Mouse (Mus musculus): ENCODE data around the gene Hist1h2ab. TPM values are rescaled to one million over a fixed set of nuclear protein-coding genes. Genes with fewer than 3 reads are reported as not detected.
"Not testable (repeated sequence)": the region's sequence is repeated elsewhere in the genome, so short reads cannot be mapped to it uniquely, and the experiment has no call there.

Hist1h2ab gene
- polyA plus RNA-seq, 1 experiment from 2014 or later: 20.4 TPM

DNA sequence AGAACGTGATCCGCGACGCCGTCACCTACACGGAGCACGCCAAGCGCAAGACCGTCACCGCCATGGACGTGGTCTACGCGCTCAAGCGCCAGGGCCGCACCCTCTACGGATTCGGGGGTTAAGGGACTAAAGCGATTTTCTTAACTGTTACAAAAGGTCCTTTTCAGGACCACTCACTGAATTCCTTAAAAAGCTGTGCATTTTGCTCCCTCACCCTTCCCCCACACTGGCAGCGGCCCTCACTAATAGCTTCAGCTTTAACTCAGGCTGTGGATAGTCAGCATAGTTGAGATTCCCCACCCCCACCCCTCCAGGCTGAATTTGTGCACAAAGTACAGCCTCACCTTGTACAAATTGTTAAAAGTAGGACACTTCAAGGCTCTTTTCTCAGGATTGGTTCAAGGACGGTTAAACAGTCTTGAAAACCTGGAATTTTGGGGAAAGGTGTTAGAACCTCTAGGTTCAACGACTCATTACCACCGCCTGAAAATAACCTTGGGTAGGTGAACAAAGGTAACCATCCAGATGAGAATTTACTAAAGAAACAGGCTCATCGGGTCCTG, 6.4 kb downstream of the Hist1h2ab start:
- 0 out of 2 replicates have a peak, but pooled peaks have one; percentile 0 for ATAC-seq (replicated peaks; ENCODE audit: insufficient number of reproducible peaks, insufficient read depth, low FRiP score, low read depth)
- peaks cover 23% of the 10 kb centered on the region for H3K4me1 ChIP-seq (replicated peaks)

GRCm38 (mm10) chr13:23757921-23758320, 7.0 kb downstream of the Hist1h2ab start:
- H3K9me3 ChIP-seq (replicated peaks): no peaks in the 10 kb centered on the region
- no peak for ATAC-seq (replicated peaks; ENCODE audit: insufficient number of reproducible peaks, insufficient read depth, low FRiP score, low read depth)
- 53% methylated on average over 3 of the region's 3 CpGs for WGBS
- H3K27ac ChIP-seq: no peak overlapping the region
- no peak overlapping the region for H3K4me3 ChIP-seq
- peak overlapping the region; percentile 73; the same call in 1 of the 2 replicates for H3K4me2 ChIP-seq
- no peaks in the 10 kb centered on the region for H3K36me3 ChIP-seq
- H3K27me3 ChIP-seq: no peaks in the 10 kb centered on the region
- H3K9ac ChIP-seq: no peak overlapping the region
- peaks cover 22% of the 10 kb centered on the region for H3K4me1 ChIP-seq (replicated peaks)

More for the DNA sequence above, 6.4 kb downstream of the Hist1h2ab start:
- Histone ChIP-seq H3K27ac (peak overlapping the region; percentile 86), H3K4me3 (peak overlapping the region; percentile 48), H3K27me3 (no peaks in the 10 kb centered on the region), H3K4me2 (peak overlapping the region; percentile 73), H3K9me3 (replicated peaks) (no peaks in the 10 kb centered on the region), H3K9ac (peak overlapping the region; percentile 60), H3K36me3 (no peaks in the 10 kb centered on the region)
- WGBS: 4% methylated on average over 18 of the region's 23 CpGs

GRCm38 (mm10) chr13:23759251-23759771, 8.4 kb downstream of the Hist1h2ab start:
- no peak overlapping the region for H3K4me2 ChIP-seq
- no peak overlapping the region for H3K27ac ChIP-seq

DNA sequence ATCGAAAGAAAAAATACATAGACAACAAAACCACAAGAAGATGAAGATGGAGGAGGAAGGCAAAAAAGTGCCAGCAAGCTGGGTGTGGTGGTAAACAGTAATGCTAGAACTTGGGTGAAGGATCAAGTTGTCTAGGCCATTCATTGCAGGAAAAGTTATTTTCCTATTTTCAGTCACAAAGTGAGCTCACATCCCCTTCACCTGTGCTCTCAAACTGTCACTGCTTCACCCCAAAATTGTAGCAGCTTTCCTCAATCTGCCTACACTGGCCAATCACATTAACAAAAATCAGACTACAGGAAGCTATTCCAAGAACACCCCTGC, 9.0 kb downstream of the Hist1h2ab start:
- no peaks in the 10 kb centered on the region for H3K27me3 ChIP-seq
- no peak for ATAC-seq (replicated peaks; ENCODE audit: insufficient number of reproducible peaks, insufficient read depth, low FRiP score, low read depth)
- peaks cover 34% of the 10 kb centered on the region for H3K4me1 ChIP-seq (replicated peaks)
- H3K4me2 ChIP-seq: peak overlapping the region; percentile 92
- peak overlapping the region; percentile 68; the same call in 1 of the 2 replicates for H3K4me3 ChIP-seq
- 61% methylated on average over 1 of the region's 1 CpGs for WGBS
- no peaks in the 10 kb centered on the region for H3K9me3 ChIP-seq (replicated peaks)
- no peak overlapping the region for H3K9ac ChIP-seq
- peak overlapping the region; percentile 95 for H3K27ac ChIP-seq
- no peaks in the 10 kb centered on the region for H3K36me3 ChIP-seq

More at GRCm38 (mm10) chr13:23759251-23759771, 8.4 kb downstream of the Hist1h2ab start:
- Histone ChIP-seq H3K9me3 (replicated peaks) (no peaks in the 10 kb centered on the region), H3K36me3 (no peaks in the 10 kb centered on the region), H3K4me3 (no peak overlapping the region), H3K9ac (no peak overlapping the region), H3K4me1 (replicated peaks) (peaks cover 32% of the 10 kb centered on the region), H3K27me3 (no peaks in the 10 kb centered on the region)
- 83% methylated on average over 3 of the region's 3 CpGs for WGBS
- ATAC-seq (replicated peaks; ENCODE audit: insufficient number of reproducible peaks, insufficient read depth, low FRiP score, low read depth): no peak

- ATAC-seq (replicated peaks; ENCODE audit: insufficient number of reproducible peaks, insufficient read depth, low FRiP score, low read depth): no peak
- peak overlapping the region; percentile 92 for H3K4me2 ChIP-seq
- H3K9me3 ChIP-seq (replicated peaks): no peaks in the 10 kb centered on the region
- H3K36me3 ChIP-seq: no peaks in the 10 kb centered on the region
- no peaks in the 10 kb centered on the region for H3K27me3 ChIP-seq
- 2% methylated on average over 23 of the region's 27 CpGs for WGBS
- H3K9ac ChIP-seq: peak overlapping the region; percentile 53
- H3K4me1 ChIP-seq (replicated peaks): peaks cover 34% of the 10 kb centered on the region
- H3K27ac ChIP-seq: peak overlapping the region; percentile 95
- peak overlapping the region; percentile 68 for H3K4me3 ChIP-seq
These were observed 9.5 kb downstream of the Hist1h2ab start for GRCm38 (mm10) chr13:23760240-23760971.

DNA sequence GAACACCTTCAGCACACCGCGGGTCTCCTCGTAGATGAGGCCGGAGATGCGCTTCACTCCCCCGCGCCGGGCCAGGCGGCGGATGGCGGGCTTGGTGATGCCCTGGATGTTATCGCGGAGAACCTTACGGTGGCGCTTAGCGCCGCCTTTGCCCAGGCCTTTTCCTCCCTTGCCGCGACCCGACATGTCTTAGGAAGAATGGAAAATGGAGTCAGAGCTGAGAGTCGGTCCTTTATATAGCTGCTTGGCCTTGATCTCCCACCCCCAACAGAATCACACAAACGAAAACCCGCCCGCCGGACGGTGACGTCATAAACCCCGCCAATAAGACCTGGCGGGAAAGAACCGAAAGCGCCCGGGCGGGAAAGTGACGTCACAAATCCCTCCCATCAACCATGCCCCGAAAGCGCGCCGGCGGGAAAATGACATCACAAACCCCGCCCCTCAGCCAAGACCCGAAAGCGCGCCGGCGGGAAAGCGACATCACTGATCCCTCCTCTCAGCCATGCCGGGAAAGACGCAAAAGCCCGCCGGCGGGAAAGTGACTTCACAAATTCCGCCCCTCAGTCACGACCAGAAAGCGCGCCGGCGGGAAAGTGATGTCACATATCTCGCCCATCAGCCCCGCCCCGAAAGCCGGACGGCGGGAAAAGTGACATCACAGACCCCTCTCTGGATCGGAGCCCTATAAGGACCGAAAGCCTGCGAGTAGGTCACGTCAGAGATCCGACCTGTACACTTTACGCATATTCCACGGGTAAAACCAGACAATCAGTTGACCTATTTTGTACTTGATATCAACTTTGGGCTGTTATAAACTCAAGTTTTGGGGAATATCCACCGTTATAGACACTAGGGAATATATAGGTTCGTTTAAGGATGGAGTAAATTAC, 10.3 kb downstream of the Hist1h2ab start, which contains the start of gene Hist1h4a:
Hist1h4a (minus strand) TSS at position 259 of the 893 bp plus-strand sequence.
- Histone ChIP-seq H3K27me3 (no peaks in the 10 kb centered on the region), H3K9me3 (replicated peaks) (no peaks in the 10 kb centered on the region), H3K9ac (peak within 1 kb of the TSS; percentile 53), H3K4me1 (replicated peaks) (peaks cover 34% of the 10 kb centered on the region), H3K4me2 (peak within 1 kb of the TSS; percentile 92), H3K36me3 (no peaks in the 10 kb centered on the region), H3K27ac (peak within 1 kb of the TSS; percentile 95), H3K4me3 (peak within 1 kb of the TSS; percentile 68)
- ATAC-seq (replicated peaks; ENCODE audit: insufficient number of reproducible peaks, insufficient read depth, low FRiP score, low read depth): peak; percentile 79
- WGBS: under 1% methylated on average over 63 of the region's 72 CpGs

DNA sequence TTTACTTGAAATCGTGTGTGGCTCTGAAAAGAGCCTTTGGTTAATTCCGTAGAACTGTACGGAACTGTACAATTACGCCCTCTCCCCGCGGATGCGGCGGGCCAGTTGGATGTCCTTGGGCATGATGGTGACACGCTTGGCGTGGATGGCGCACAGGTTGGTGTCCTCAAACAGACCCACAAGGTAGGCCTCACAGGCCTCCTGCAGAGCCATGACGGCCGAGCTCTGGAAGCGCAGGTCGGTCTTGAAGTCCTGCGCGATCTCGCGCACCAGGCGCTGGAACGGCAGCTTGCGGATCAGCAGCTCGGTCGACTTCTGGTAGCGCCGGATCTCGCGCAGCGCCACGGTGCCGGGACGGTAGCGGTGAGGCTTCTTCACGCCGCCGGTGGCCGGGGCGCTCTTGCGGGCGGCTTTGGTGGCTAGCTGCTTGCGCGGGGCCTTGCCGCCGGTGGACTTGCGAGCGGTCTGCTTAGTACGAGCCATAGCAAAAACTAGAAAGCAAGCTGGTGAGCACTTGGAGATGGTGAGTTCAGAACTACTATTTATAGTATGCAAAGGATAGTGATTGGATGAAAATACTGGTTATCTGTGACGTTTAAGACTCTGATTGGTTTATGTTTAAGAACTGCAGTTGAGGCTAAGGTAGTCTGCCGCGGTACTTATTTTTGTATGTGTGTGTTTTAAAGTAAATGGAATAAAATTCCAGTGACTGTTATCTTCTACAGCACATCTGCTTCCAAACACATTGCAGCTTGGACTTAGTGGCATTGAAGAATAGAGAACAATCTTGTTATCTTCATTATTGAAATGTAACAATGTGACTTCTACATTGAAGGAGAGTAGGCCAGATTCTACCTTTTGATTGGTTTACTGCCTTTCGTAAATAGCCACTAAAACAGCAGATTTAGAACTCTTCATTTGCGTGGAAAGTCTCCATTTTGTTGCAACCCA, 11.2 kb downstream of the Hist1h2ab start, which contains the start of gene Hist1h3a:
Hist1h3a (minus strand) TSS at position 516 of the 951 bp plus-strand sequence.
- Histone ChIP-seq H3K27ac (peak within 1 kb of the TSS; percentile 95), H3K4me3 (peak within 1 kb of the TSS; percentile 68), H3K9ac (peak within 1 kb of the TSS; percentile 75), H3K4me2 (peak within 1 kb of the TSS; percentile 92), H3K4me1 (replicated peaks) (peaks cover 34% of the 10 kb centered on the region)
- H3K9me3 ChIP-seq (replicated peaks); H3K27me3 ChIP-seq; H3K36me3 ChIP-seq: not testable (repeated sequence)
- peak; percentile 51 for ATAC-seq (replicated peaks; ENCODE audit: insufficient number of reproducible peaks, insufficient read depth, low FRiP score, low read depth)
- WGBS: under 1% methylated on average over 29 of the region's 52 CpGs

GRCm38 (mm10) chr13:23763242-23763585, 12.3 kb downstream of the Hist1h2ab start:
- Histone ChIP-seq H3K27ac (peak overlapping the region; percentile 95), H3K4me2 (peak overlapping the region; percentile 92), H3K9ac (peak overlapping the region; percentile 75), H3K4me1 (replicated peaks) (peaks cover 29% of the 10 kb centered on the region), H3K4me3 (peak overlapping the region; percentile 68), H3K27me3 (no peaks in the 10 kb centered on the region), H3K36me3 (no peaks in the 10 kb centered on the region), H3K9me3 (replicated peaks) (no peaks in the 10 kb centered on the region)
- no peak for ATAC-seq (replicated peaks; ENCODE audit: insufficient number of reproducible peaks, insufficient read depth, low FRiP score, low read depth)
- WGBS: under 1% methylated on average over 10 of the region's 10 CpGs

DNA sequence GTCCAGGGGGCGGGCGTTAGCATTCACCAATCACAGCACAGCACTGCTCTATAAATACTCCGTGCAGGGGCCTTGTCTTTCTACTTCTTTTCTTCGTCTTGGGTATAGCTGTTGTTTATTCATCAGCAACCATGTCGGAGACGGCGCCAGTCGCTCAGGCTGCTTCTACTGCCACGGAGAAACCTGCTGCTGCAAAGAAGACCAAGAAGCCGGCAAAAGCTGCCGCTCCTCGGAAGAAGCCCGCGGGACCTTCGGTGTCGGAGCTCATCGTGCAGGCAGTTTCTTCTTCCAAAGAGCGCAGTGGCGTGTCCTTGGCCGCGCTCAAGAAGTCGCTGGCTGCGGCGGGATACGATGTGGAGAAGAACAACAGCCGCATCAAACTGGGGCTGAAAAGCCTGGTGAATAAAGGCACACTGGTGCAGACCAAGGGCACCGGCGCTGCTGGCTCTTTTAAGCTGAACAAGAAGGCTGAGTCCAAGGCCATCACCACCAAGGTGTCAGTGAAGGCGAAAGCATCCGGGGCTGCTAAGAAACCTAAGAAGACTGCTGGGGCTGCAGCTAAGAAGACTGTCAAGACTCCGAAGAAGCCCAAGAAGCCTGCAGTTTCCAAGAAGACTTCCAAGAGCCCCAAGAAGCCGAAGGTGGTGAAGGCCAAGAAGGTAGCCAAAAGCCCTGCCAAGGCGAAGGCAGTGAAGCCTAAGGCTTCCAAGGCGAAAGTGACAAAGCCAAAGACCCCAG, 12.8 kb downstream of the Hist1h2ab start, which contains the start of gene Hist1h1a:
Hist1h1a (plus strand) TSS at position 81 of the 738 bp plus-strand sequence.
- H3K4me1 ChIP-seq (replicated peaks): peaks cover 29% of the 10 kb centered on the region
- peak within 1 kb of the TSS; percentile 92 for H3K4me2 ChIP-seq
- H3K36me3 ChIP-seq: no peaks in the 10 kb centered on the region
- H3K27ac ChIP-seq: peak within 1 kb of the TSS; percentile 95
- H3K4me3 ChIP-seq: peak within 1 kb of the TSS; percentile 68
- H3K27me3 ChIP-seq: no peaks in the 10 kb centered on the region
- 4% methylated on average over 34 of the region's 34 CpGs for WGBS
- peak within 1 kb of the TSS; percentile 75 for H3K9ac ChIP-seq
- H3K9me3 ChIP-seq (replicated peaks): no peaks in the 10 kb centered on the region
- peak; percentile 67 for ATAC-seq (replicated peaks; ENCODE audit: insufficient number of reproducible peaks, insufficient read depth, low FRiP score, low read depth)

Data from heart, embryonic 15.5 days (tissue).